Mouse (Mus musculus) stomach, embryonic 14.5 days (tissue): Measurements from ENCODE around the gene Klf9. TPM values are rescaled to one million over a fixed set of nuclear protein-coding genes. Genes with fewer than 3 reads are reported as not detected.
A peak's percentile ranks its signal among the peaks of the same experiment; 100 is the strongest.

Experiments
- ATAC-seq: fragments of 200-750 bp; cut with Nextera tagmentation; 2 replicates; pipeline ENCODE4 v1.8.0; 2017; ENCODE audit warnings: low read depth, moderate TSS enrichment; ENCODE audit not compliant: insufficient number of reproducible peaks, insufficient read depth, low FRiP score
- H3K27ac ChIP-seq: fragments of 300-500 bp; sonication (generic); 2 replicates; pipeline ENCODE4 v1.5.1; 2014; ENCODE audit warnings: mild to moderate bottlenecking, low read length, moderate library complexity, mixed read lengths
- H3K27me3 ChIP-seq: fragments of 300-500 bp; sonication (generic); 2 replicates; pipeline ENCODE4 v1.6.1; 2014; ENCODE audit warnings: low read length, control low read depth, mixed read lengths; ENCODE audit not compliant: control insufficient read depth, insufficient read depth
- H3K36me3 ChIP-seq: fragments of 300-500 bp; sonication (generic); 2 replicates; pipeline ENCODE4 v1.6.1; 2014; ENCODE audit warnings: mild to moderate bottlenecking, control low read depth, low read length, moderate library complexity, mixed read lengths; ENCODE audit not compliant: control insufficient read depth, insufficient read depth
- H3K4me1 ChIP-seq: fragments of 300-500 bp; sonication (generic); 2 replicates; pipeline ENCODE4 v1.6.1; 2014; ENCODE audit warnings: low read length, control low read depth, mixed read lengths; ENCODE audit not compliant: control insufficient read depth, insufficient read depth
- H3K4me2 ChIP-seq: fragments of 300-500 bp; sonication (generic); replicated peaks from 2 replicates; pipeline ENCODE4 v1.6.1; 2014; ENCODE audit warnings: low read depth, low read length, control low read depth
- H3K4me3 ChIP-seq: fragments of 300-500 bp; sonication (generic); 2 replicates; pipeline ENCODE4 v1.5.1; 2014; ENCODE audit warnings: low read depth, low read length, control low read depth
- H3K9ac ChIP-seq: fragments of 300-500 bp; sonication (generic); replicated peaks from 2 replicates; pipeline ENCODE4 v1.6.1; 2014; ENCODE audit warnings: low read depth, mild to moderate bottlenecking, control low read depth, low read length, moderate library complexity, mixed read lengths
- H3K9me3 ChIP-seq: fragments of 300-500 bp; sonication (generic); 2 replicates; pipeline ENCODE4 v1.6.1; 2016; ENCODE audit warnings: low read depth, low read length, control low read depth; ENCODE audit not compliant: control insufficient read depth
- WGBS: fragments of 180-500 bp; shearing (Covaris S2); extraction: QIAGEN DNeasy Blood & Tissue Kit; methylation state at CpG from one replicate; pipeline ENCODE4 v1.1.7; 2014; 5-methylcytosine and 5-hydroxymethylcytosine counted together
- polyA plus RNA-seq: library from polyadenylated mRNA; unstranded; fragments of >200 nt; fragmentation: Nextera tagmentation; extraction: Ambion mirVana; gene quantifications from 2 replicates; pipeline ENCODE4 v1.2.1, GENCODE M21; 2014

The Klf9 gene
- polyA plus RNA-seq, 1 experiment from 2014 or later, result 3.8 TPM

- WGBS, result under 1% methylated on average over 55 of the region's 55 CpGs
- ATAC-seq, result peak; percentile 42; the same call in 1 of the 2 replicates
- Histone ChIP-seq H3K9me3 (no peaks in the 10 kb centered on the region), H3K27ac (peak overlapping the region; percentile 52), H3K27me3 (0 out of 2 replicates have a peak, but pooled peaks cover 3% of the 10 kb centered on the region), H3K4me1 (peaks cover 8% of the 10 kb centered on the region; the same call in 1 of the 2 replicates), H3K36me3 (no peaks in the 10 kb centered on the region), H3K9ac (peak overlapping the region; percentile 25; the same call in 1 of the 2 replicates), H3K4me3 (peak overlapping the region; percentile 33), H3K4me2 (peak overlapping the region; percentile 91)
Observed at GRCm38 (mm10) chr19:23135349-23136201, 5.5 kb upstream of the Klf9 start.

- Histone ChIP-seq H3K27ac (peak overlapping the region; percentile 44; the same call in 1 of the 2 replicates), H3K27me3 (0 out of 2 replicates have a peak, but pooled peaks cover 3% of the 10 kb centered on the region), H3K4me3 (peak overlapping the region; percentile 33), H3K9me3 (no peaks in the 10 kb centered on the region), H3K4me1 (peaks cover 8% of the 10 kb centered on the region; the same call in 1 of the 2 replicates), H3K9ac (0 out of 2 replicates have a peak overlapping the region, but pooled peaks have one; percentile 18), H3K36me3 (no peaks in the 10 kb centered on the region), H3K4me2 (peak overlapping the region; percentile 91)
- 4% methylated on average over 27 of the region's 27 CpGs for WGBS
- ATAC-seq, result no peak
Observed at GRCm38 (mm10) chr19:23136202-23136850, 4.7 kb upstream of the Klf9 start.

DNA sequence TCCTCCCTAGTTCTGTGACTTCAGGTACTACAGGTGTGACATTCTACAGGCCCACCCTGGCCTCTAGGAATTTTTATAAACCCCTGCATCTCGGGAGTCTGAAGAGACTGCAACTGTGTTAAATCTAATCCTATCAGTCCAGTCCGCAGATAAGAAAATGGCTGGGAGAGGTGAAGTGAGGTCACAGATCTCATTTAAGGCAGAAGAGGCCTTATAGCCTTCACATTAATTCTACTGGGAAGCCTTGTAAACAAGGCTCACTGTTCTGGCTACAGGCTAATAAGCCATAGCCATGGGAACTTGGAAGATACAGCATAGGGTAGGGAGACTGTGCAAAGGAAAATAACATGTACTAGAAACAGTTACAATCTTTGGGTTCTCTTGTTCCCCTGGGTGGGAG lies 3.7 kb upstream of the Klf9 start:
- H3K4me3 ChIP-seq, result no peak overlapping the region
- no peak for ATAC-seq
- no peak overlapping the region for H3K27ac ChIP-seq
- H3K9ac ChIP-seq, result no peak overlapping the region
- H3K4me2 ChIP-seq, result no peak overlapping the region
- WGBS, result 56% methylated on average over 2 of the region's 2 CpGs
- H3K4me1 ChIP-seq, result peaks cover 9% of the 10 kb centered on the region
- no peaks in the 10 kb centered on the region for H3K36me3 ChIP-seq
- H3K9me3 ChIP-seq, result no peaks in the 10 kb centered on the region
- H3K27me3 ChIP-seq, result 0 out of 2 replicates have a peak, but pooled peaks cover 3% of the 10 kb centered on the region

GRCm38 (mm10) chr19:23139756-23140470 lies 1.1 kb upstream of the Klf9 start:
- 43% methylated on average over 12 of the region's 12 CpGs for WGBS
- Histone ChIP-seq H3K4me2 (peak overlapping the region; percentile 97), H3K36me3 (no peaks in the 10 kb centered on the region), H3K27me3 (0 out of 2 replicates have a peak, but pooled peaks cover 3% of the 10 kb centered on the region), H3K4me1 (peaks cover 11% of the 10 kb centered on the region), H3K4me3 (peak overlapping the region; percentile 64), H3K9ac (no peak overlapping the region), H3K9me3 (no peaks in the 10 kb centered on the region), H3K27ac (no peak overlapping the region)
- ATAC-seq, result no peak

DNA sequence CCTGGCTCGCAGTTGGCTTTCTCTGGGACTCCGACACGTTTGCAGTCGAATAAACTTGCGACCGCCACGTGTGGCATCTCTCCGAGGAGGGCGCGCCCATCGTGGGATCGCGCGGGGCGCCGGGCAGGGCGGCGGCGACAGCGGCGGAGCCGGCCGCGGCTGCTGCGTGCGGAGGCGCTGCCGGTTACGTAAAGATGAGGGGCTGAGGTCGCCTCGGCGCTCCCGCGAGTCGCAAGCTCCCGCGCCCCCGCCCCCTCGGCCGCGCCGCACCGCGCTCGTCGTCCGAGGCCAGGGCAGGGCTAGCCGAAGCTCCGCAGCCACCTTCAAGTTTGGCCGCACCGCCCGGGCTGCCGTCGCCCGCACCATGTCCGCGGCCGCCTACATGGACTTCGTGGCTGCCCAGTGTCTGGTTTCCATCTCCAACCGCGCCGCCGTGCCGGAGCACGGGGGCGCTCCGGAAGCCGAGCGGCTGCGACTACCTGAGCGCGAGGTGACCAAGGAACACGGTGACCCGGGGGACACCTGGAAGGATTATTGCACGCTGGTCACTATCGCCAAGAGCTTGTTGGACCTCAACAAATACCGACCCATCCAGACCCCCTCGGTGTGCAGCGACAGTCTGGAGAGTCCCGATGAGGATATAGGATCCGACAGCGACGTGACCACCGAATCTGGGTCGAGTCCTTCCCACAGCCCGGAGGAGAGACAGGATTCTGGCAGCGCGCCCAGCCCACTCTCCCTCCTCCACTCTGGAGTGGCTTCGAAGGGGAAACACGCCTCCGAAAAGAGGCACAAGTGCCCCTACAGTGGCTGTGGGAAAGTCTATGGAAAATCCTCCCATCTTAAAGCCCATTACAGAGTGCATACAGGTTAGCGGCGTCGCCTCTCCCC lies 610 bp downstream of the Klf9 start:
- no peaks in the 10 kb centered on the region for H3K27me3 ChIP-seq
- no peaks in the 10 kb centered on the region for H3K9me3 ChIP-seq
- peak overlapping the region; percentile 82 for H3K27ac ChIP-seq
- peak overlapping the region; percentile 97 for H3K4me2 ChIP-seq
- WGBS, result under 1% methylated on average over 92 of the region's 94 CpGs
- peak overlapping the region; percentile 64 for H3K4me3 ChIP-seq
- H3K4me1 ChIP-seq, result peaks cover 3% of the 10 kb centered on the region
- ATAC-seq, result peak; percentile 43
- H3K9ac ChIP-seq, result peak overlapping the region; percentile 53
- H3K36me3 ChIP-seq, result no peaks in the 10 kb centered on the region

GRCm38 (mm10) chr19:23142427-23143073 lies 1.5 kb downstream of the Klf9 start:
- peaks cover 3% of the 10 kb centered on the region; the same call in 1 of the 2 replicates for H3K4me1 ChIP-seq
- H3K27me3 ChIP-seq, result no peaks in the 10 kb centered on the region
- H3K27ac ChIP-seq, result no peak overlapping the region
- no peaks in the 10 kb centered on the region for H3K9me3 ChIP-seq
- no peaks in the 10 kb centered on the region for H3K36me3 ChIP-seq
- H3K4me2 ChIP-seq, result peak overlapping the region; percentile 97
- H3K9ac ChIP-seq, result no peak overlapping the region
- WGBS, result 3% methylated on average over 28 of the region's 28 CpGs
- peak overlapping the region; percentile 64 for H3K4me3 ChIP-seq
- ATAC-seq, result no peak

GRCm38 (mm10) chr19:23143074-23143445 lies 2.0 kb downstream of the Klf9 start:
- no peak overlapping the region for H3K9ac ChIP-seq
- H3K4me1 ChIP-seq, result peaks cover 3% of the 10 kb centered on the region; the same call in 1 of the 2 replicates
- 58% methylated on average over 7 of the region's 7 CpGs for WGBS

More at GRCm38 (mm10) chr19:23143074-23143445, 2.0 kb downstream of the Klf9 start:
- Histone ChIP-seq H3K4me3 (peak overlapping the region; percentile 64; the same call in 1 of the 2 replicates), H3K27me3 (no peaks in the 10 kb centered on the region), H3K4me2 (peak overlapping the region; percentile 97), H3K27ac (no peak overlapping the region), H3K9me3 (no peaks in the 10 kb centered on the region), H3K36me3 (no peaks in the 10 kb centered on the region)
- ATAC-seq, result no peak
